Mouse (Mus musculus): ENCODE measurements around the gene Abca17.

Abca17 gene

DNA sequence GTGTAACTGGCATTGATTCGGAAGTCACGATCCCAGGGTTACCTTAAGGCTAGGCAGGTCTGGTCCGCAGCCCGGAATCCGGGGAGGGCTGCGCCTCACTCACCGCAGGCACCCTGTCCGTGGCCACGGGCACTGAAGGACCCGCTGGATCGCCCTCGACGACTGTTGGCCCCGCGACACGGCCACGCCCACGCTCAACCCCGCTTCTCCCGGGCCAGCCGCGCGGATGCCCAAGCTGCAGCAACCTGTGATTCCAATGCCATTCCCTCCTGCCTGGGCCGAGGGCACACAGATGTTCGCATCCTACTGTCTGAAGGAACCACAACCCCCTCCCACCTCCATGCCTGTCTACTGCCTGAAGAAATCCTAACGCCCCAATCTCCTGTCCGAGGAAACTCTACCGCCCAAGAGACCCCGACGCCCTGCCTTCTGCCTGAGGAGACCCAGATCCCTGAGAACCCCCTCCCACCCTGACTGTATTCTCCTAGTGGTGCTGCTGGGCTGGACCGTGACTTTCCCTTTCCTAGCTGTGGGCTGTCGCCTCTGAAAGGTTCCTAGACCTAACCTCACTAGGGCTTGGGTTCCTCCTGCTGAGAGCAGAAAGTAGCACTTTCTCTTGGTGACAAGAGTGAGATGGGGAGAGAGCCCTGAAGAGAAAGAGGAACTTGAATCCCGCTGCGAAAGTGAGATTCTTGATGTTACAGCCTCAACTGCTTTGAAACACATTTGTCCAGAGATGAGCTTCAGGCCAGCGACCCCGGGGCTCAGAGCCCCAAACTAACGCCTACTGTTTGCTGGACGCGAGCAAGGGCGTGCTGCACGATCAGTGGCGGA lies at the start of gene Abca17:
Gene Abca17 (minus strand): TSS at position 143 of the 834 bp plus-strand sequence.
- DNase-seq (ENCODE audit: low read depth, low spot score) = no peak

DNA sequence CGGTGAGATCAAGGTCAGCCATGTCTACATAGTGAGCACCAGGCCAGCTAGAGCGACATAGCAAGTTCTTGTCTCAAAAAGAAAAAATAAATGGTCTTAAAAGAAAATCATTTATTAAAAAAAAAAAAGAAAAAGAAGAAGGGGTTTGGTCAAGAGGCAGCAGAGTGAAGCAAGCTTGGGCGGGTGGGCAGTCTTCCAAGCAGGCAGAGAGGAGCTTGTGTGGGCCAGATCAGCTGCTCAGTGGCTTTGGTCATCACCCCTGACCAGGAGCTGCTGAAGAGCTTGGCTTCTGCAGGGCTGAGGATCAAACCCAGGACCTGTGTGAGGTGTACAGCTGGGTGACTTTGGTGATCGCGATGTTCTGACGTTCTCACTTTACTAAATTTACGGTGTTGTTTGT lies 43.6 kb upstream of the Abca17 start:
- no peak for DNase-seq (ENCODE audit: low read depth, low spot score)

DNA sequence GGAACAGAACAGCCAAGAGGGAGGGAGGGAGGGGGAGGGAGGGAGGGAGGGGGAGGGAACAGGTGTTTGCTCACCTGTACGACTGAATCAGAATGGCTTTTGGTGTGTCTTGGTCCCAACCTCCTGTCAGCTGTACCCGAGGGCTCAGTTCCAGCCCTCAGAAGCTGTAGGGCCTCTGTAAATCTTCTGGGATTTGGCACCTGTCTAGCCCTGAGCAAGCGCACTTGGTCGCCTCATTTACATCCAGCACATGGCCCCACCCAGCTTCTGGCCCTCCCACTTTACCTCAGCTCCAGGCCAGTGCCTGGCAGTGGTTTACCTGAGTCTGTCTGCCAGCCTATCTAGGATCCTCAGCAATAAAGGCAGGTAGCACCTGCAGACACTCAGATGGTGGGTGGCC lies 42.7 kb upstream of the Abca17 start:
- DNase-seq (ENCODE audit: low read depth, low spot score) = no peak

DNA sequence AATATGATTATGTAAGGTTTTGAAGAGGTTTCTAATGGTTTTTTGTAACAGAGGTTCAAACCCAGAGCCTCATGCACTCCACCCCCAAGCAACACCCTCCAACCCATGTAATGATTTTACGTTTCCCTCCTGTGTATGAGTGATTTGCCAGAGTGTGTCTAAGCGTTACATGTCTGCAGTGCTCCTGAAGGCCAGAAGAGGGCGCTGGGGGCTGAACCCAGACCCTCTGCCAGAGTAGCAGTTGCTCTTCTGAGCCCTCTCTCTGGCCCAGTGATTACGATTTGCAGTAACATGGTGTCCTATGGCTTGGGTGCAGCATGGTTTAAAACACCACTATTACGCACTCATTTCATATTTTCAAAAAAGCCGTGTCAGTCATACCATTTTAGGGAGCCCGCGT lies 40.3 kb upstream of the Abca17 start:
- no peak for DNase-seq (ENCODE audit: low read depth, low spot score)

DNA sequence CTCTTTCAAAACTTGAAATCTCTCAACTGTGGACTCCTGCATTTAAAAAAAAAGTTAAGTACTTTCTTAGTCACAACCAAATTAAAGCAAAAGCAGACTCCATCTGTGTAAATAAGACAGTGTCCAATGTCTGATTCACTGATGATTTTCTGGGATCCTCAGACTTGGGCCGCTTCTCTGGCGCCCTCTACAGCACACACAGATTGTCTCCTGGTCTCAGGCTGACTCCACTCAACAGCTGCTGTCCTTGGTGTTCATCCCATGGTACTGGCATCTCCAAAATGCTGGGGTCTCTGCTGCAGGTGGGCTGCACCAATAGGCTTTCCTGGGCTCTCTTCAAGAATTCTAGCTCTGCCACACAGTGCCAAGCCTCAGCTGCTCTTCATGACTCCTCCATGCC lies 39.0 kb upstream of the Abca17 start:
- DNase-seq (ENCODE audit: low read depth, low spot score) = no peak

GRCm38 (mm10) chr17:24388711-24389110 lies 37.8 kb upstream of the Abca17 start:
- no peak for DNase-seq (ENCODE audit: low read depth, low spot score)

- DNase-seq (ENCODE audit: low read depth, low spot score) = no peak
Measured at GRCm38 (mm10) chr17:24383789-24384188, 32.9 kb upstream of the Abca17 start.

DNA sequence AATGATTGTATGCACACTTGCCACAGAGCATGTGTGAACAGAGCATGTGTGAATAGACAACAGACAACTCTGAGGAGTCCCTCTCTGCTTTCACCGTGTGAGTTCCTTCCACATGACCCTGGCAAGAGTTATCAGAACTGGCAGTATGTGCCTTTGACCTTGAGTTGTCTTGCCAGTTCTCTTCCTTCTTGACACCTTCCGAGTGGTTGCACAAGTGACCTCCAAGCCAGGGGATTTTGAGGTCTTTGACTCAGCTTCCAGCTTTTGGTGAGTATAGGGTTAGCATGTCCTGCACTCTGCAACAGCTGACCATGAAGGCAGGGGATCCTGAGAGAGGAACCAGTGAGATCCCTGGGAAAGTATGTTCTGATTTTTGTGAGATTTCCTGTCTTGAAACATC lies 27.6 kb upstream of the Abca17 start:
- no peak for DNase-seq (ENCODE audit: low read depth, low spot score)

GRCm38 (mm10) chr17:24375886-24376285 lies 25.0 kb upstream of the Abca17 start:
- no peak for DNase-seq (ENCODE audit: low read depth, low spot score)

DNA sequence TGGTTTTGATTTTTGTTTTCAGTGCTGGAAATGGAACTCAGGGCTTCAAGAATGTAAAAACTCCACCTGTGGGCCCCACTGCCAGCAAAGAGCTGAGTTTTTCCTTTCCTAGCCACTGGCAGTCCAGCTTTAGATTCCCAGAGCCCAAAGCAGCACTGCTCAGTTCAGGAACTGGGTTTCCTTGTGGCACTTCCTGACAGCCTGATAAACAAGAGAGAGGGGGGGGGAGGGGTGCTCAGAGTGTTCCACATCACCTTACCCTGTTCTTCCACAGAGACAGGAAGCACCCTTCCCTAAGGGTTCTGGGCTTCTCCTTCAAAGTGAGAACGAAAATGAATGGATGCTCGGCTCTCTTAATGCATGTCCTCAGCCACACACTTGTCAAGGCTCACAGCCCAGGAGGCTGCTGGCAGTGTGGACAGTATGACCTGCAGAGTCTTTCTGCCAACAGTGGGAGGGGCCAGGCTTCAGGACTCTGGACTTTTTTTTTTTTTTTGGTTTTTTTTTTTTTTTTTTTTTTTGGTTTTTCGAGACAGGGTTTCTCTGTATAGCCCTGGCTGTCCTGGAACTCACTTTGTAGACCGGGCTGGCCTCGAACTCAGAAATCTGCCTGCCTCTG lies 24.3 kb upstream of the Abca17 start:
- no peak for DNase-seq (ENCODE audit: low read depth, low spot score)

GRCm38 (mm10) chr17:24365863-24366262 lies 15.0 kb upstream of the Abca17 start:
- DNase-seq (ENCODE audit: low read depth, low spot score) = no peak

DNA sequence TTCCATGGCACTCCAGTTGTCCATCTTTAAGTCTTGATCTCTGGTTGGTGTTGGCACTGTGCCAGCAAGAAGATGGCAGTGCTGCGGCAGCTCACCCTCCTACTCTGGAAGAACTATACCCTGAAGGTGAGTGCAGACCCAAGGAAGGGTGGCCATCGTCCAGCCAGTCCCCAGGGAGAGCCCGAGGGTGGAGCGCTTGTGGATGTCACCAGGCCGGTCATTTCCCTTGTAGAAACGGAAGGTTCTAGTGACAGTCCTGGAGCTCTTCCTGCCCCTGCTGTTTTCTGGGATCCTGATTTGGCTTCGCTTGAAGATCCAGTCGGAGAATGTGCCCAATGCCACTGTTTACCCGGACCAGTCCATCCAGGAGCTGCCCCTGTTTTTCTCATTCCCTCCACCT lies 13.6 kb upstream of the Abca17 start:
- DNase-seq (ENCODE audit: low read depth, low spot score) = no peak

- no peak for DNase-seq (ENCODE audit: low read depth, low spot score)
Measured at GRCm38 (mm10) chr17:24362527-24362926, 11.7 kb upstream of the Abca17 start.

DNA sequence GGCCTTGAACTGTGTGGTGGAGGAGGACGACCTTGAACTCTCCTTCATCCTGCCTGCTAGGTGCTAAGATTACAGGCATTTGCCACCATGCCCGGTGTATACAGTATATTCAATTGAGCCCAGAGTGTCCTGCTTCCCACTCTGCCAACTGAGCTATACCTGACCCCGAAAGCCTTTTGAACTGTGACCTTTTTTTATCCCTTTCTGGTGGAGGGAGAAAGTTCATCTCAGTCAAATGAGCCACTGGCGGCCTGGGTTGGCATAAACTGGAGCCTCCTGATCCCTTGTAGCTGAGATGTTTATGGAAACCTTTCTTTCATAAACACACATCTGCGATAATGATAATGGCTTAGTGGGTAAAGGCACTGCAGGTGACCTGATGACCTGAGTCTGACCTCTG lies 10.4 kb upstream of the Abca17 start:
- DNase-seq (ENCODE audit: low read depth, low spot score) = no peak

DNA sequence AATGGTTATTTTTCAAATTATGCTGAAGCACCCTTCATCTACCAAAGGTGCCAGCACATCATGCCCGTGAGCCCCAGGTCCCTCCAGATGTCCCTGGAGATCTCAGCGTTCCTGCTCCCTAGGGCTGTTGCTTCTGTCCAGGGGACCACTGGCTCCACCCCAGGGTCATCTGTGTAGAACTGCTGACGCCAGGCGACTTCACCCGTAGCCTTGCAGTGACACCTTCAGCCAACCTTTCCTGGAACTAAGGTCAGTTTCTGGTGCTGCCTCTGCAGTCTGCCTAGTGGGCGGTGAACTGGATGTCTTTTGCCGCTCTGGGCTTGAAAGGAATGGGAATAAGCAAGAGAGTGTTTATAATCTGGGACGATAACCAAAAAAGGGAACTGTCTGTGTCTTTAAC lies 10.0 kb upstream of the Abca17 start:
- no peak for DNase-seq (ENCODE audit: low read depth, low spot score)

DNA sequence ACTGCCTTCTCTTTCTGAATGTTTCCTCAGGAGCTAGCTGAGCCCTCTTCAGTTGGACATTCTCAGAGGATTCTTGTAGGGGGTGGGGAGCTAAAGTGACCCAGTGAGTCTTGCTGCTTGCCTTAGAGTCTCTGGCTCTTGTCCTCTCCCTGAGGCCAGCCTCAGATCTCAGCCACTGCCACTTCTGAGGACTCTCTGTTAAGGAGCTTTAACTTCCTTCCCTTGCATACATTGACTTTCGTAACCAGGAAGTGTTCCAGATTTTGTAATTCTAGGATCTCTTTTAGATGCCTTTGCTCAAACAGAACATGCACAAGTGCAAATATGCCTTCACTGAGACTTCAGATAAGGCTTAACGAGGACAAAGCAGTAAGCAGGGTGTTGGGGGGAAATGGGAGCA lies 9.0 kb upstream of the Abca17 start:
- no peak for DNase-seq (ENCODE audit: low read depth, low spot score)

DNA sequence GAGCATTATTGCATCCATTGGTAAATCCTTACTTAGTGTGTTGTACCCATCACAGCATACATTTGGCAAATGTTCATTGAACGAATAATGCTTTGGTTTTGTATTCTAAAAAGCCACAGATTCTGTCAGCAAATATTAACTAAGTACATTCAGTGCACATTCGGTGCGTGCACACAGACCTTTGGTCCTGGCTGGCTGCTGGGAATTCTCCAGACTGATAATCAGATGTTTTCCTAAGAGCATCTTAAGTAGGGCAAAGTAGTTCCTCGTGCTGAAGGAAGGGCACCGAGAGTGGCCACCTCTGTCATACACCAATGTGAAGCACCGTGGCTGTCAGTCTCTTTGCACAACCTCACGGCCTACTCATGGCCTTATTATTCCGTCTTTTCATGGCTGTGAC lies 8.1 kb upstream of the Abca17 start:
- DNase-seq (ENCODE audit: low read depth, low spot score) = no peak

GRCm38 (mm10) chr17:24355284-24355683 lies 4.4 kb upstream of the Abca17 start:
- no peak for DNase-seq (ENCODE audit: low read depth, low spot score)

- no peak for DNase-seq (ENCODE audit: low read depth, low spot score)
Measured at GRCm38 (mm10) chr17:24353960-24354359, 3.1 kb upstream of the Abca17 start.

DNA sequence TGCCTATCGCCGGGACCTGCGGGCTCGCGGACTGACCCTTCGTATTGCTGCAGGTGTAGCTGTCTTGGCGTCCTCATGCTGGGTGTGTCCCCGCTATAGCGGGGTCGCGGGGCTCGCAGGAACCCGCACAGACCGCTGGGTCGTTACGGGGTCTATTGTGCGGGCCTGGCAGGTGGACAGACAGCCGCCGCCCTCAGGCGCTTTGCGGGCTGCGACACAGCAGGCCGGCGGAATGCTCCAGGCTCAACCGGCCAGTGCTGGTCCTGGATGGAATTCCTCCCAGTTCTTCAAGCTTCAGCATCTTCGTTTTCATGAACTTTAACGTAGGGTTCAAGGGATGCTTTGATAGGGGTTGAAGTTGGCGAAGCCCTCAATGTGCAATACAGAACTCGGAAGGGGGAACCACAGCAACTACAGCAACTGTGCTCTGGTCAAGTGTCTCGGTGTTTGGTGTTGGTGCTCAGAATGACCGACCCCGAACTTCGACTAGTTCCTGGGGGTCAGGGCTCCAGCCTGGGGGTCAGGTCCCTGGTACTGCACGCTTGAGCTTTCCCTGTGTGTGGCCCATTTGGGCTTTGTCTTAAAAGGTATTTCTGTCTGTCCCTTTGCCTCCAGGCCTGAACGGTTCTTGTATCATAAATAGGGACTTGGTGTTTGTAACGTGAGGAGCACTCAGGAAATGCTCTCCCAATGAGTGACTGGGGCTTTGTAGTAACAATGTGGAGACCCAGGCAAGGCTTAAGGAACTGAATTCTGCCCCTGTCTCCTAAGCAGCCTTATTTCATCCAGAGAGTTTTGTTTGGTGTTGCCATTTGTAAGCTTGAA lies 1.7 kb upstream of the Abca17 start:
- DNase-seq (ENCODE audit: low read depth, low spot score) = no peak

DNA sequence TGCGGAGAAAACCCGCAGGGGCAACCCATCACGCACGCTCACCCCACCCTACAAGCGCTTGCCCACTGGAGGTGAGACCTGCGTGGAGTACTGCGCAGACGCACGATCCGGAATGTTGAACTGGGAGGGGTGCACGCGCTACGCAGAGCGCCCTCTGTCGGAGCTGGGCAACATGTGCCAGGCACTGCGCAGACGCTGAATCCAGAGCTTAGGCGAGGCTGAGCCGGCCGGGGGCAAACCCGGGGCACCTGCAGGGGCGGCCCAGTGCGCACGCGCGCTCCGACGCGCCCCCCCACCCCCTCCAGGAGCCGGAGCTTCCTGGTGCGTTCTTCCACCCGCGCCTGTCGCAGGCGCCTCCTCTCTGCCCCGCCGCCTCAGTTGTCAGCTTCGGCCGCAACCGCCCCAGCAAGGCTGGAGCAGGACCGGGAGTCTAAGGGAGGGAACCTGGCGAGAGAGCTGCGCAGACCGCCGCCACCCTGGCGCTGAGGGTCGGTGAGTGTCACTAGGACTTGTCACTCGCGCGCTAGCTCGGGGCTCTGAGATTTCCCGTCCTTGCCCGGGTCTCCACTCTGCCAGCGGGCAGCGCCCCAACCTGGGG lies 991 bp upstream of the Abca17 start, which contains the start of gene Abca3:
Gene Abca3 (plus strand): TSS at position 191 of the 598 bp plus-strand sequence.
- DNase-seq (ENCODE audit: low read depth, low spot score) = peak; percentile 97

DNA sequence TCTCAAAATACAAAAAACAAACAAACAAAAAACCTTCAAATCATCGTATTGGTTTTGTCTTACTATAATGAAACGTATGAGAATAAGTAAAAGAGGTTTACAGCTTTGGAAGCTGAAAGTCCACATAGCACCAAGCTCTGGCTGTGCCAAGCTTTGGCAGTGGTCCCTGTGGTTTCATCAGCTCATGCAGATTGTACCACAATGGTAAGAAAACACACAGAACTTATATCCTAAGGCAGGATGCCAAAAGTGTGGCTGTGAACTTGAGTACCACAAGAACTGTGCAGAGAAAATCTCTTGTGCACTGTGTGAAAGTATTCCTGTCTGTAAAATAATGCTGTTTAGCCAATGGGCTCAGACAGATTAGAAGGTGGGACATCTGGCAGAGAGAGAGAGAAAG lies 1.7 kb downstream of the Abca17 start:
- no peak for DNase-seq (ENCODE audit: low read depth, low spot score)

All from telencephalon, adult 2 months (tissue).